Comparison of ENCODE assay signal across 8 mouse cellular contexts in the genomic region with DNA sequence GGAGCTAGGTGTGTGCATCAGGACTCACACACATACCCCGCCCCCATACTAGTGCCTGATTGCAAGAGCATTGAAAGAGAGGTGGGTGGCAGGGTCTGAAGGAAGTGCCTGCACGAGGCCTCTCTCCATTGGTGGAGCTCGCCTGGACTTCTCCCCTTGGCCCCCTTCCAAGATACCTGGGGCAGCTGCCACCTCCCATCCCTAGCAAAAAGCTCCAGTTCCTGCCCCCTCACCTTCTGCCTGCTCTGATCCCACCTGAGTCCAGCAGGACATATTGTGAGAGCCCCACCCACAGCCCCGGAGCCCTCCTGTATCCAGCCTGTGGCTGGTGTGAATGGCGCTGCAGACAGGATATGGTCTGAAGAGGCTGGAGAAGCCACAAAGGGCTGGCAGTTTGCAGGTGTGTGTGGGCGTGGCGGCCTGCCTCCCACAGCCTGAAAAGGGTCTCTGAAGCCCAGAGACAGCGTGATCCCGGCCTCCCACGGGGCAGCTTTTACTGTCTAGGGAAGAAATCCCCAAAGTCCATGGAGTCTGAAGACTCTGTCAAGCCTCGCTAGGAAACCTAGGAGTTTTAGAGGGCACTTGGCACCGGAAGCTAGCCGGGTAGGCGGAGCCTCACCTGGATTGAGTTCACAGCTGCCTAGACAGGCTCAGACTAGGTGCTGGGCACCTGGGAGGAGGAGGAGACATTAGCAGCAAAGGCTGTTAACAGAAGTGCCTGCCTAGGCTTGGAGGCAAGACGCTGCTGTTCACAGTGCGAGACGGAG. TPM values are rescaled to one million over a fixed set of nuclear protein-coding genes. Genes with fewer than 3 reads are reported as not detected.
DNase-seq lines count a peak whose midpoint lies in the region; ATAC-seq and TF ChIP-seq lines count a peak whose summit lies in the region.

No protein-coding gene starts in this region.

- WGBS in hindbrain, embryonic 14.5 days = 22% methylated on average over 17 of the region's 17 CpGs
- 23% methylated on average over 17 of the region's 17 CpGs for WGBS in liver, embryonic 11.5 days

- peak overlapping the region; percentile 35 for H3K4me2 ChIP-seq in hindbrain, embryonic 14.5 days (replicated peaks)
- peak overlapping the region; percentile 55 for H3K4me2 ChIP-seq in liver, embryonic 11.5 days

- H3K36me3 ChIP-seq in testis, adult 2 months (ENCODE audit: control insufficient read depth, insufficient read depth, low read length) = no peaks in the 10 kb centered on the region
- no peaks in the 10 kb centered on the region for H3K36me3 ChIP-seq in hindbrain, embryonic 14.5 days (replicated peaks; ENCODE audit: control insufficient read depth, insufficient read depth)
- H3K36me3 ChIP-seq in liver, embryonic 11.5 days (ENCODE audit: control insufficient read depth, insufficient read depth, low read length) = no peaks in the 10 kb centered on the region

- no peak for TF ChIP-seq CTCF in testis, adult 2 months (IDR thresholded peaks at IDR 0.05; ENCODE audit: control insufficient read depth, insufficient read depth, insufficient replicate concordance, low read depth, low read length)

- DNase-seq in testis, postnatal 10 days (ENCODE audit: low spot score) = no peak
- no peak for DNase-seq in hindbrain, embryonic 14.5 days (ENCODE audit: low spot score)
- DNase-seq in liver, embryonic 11.5 days (ENCODE audit: low spot score) = no peak
- DNase-seq in naive thymus-derived CD4-positive, alpha-beta T cell, adult 2 months (ENCODE audit: low read depth) = peak; percentile 56
- DNase-seq in MN1 (ENCODE audit: low spot score) = no peak
- DNase-seq in right cerebral cortex, postnatal 36 days (ENCODE audit: low spot score in 2 of 2) = no peak

- no peak for ATAC-seq in hindbrain, embryonic 14.5 days (ENCODE audit: low FRiP score)
- ATAC-seq in liver, embryonic 11.5 days (replicated peaks; ENCODE audit: low FRiP score) = no peak
- no peak for ATAC-seq in monocyte, adult 5-6 weeks (replicated peaks; ENCODE audit: insufficient number of reproducible peaks, low FRiP score, low TSS enrichment, poor library complexity, severe bottlenecking)

- no peak overlapping the region for H3K27ac ChIP-seq in testis, adult 2 months (ENCODE audit: control insufficient read depth, insufficient read depth, low read depth, low read length)
- H3K27ac ChIP-seq in hindbrain, embryonic 14.5 days = peak overlapping the region; percentile 26; the same call in 1 of the 2 replicates
- no peak overlapping the region for H3K27ac ChIP-seq in liver, embryonic 11.5 days (ENCODE audit: low read depth, low read length)

- H3K4me3 ChIP-seq in testis, adult 2 months (ENCODE audit: control insufficient read depth, low read depth, low read length) = peak overlapping the region; percentile 2
- peak overlapping the region; percentile 6; the same call in 1 of the 2 replicates for H3K4me3 ChIP-seq in hindbrain, embryonic 14.5 days (replicated peaks; ENCODE audit: low read length)
- peak overlapping the region; percentile 40 for H3K4me3 ChIP-seq in liver, embryonic 11.5 days (ENCODE audit: low read depth, low read length)

- H3K27me3 ChIP-seq in testis, adult 2 months (ENCODE audit: control insufficient read depth, insufficient read depth, low read length) = no peaks in the 10 kb centered on the region
- no peaks in the 10 kb centered on the region for H3K27me3 ChIP-seq in hindbrain, embryonic 14.5 days (ENCODE audit: control insufficient read depth, insufficient read depth, low read length)
- H3K27me3 ChIP-seq in liver, embryonic 11.5 days (replicated peaks; ENCODE audit: control insufficient read depth, insufficient read depth, low read length) = peaks cover 3% of the 10 kb centered on the region; the same call in 1 of the 2 replicates

- TF ChIP-seq POLR2A in testis, adult 2 months (IDR thresholded peaks at IDR 0.05; ENCODE audit: control insufficient read depth, low read depth, low read length) = no peak

- no peaks in the 10 kb centered on the region for H3K9me3 ChIP-seq in hindbrain, embryonic 14.5 days (ENCODE audit: control insufficient read depth, low read length)
- H3K9me3 ChIP-seq in liver, embryonic 11.5 days (ENCODE audit: control insufficient read depth, low read length) = no peaks in the 10 kb centered on the region

- peaks cover 5% of the 10 kb centered on the region for H3K4me1 ChIP-seq in testis, adult 2 months (ENCODE audit: control insufficient read depth, insufficient read depth, low read length)
- H3K4me1 ChIP-seq in hindbrain, embryonic 14.5 days (replicated peaks; ENCODE audit: control insufficient read depth, insufficient read depth, low read length) = peaks cover 32% of the 10 kb centered on the region
- peaks cover 57% of the 10 kb centered on the region for H3K4me1 ChIP-seq in liver, embryonic 11.5 days (replicated peaks; ENCODE audit: control insufficient read depth, insufficient read depth, low read length)

- peak overlapping the region; percentile 31 for H3K9ac ChIP-seq in hindbrain, embryonic 14.5 days
- peak overlapping the region; percentile 48 for H3K9ac ChIP-seq in liver, embryonic 11.5 days (ENCODE audit: low read depth, low read length)

RNA-seq across cellular contexts. Expression of gene Adgrg1, which starts 2.3 kb away (rescaled TPM):
- polyA plus RNA-seq in testis, adult 2 months (2012; rRNA removed) = 44.0 and 62.3 TPM in 2 replicates
- 115 and 123 TPM in 2 replicates for polyA plus RNA-seq in hindbrain, embryonic 14.5 days (2014; fragmentation: Nextera tagmentation; extraction: Ambion mirVana)
- 125 and 137 TPM in 2 replicates for polyA plus RNA-seq in liver, embryonic 11.5 days (2014; fragmentation: Nextera tagmentation; extraction: Ambion mirVana)
- 2.2 to 16.6 TPM (median 4.6 TPM) in 3 replicates for total RNA-seq in monocyte, adult 5-6 weeks (2017)

RNA-seq across cellular contexts. Expression of gene Adgrg3, which starts 40.7 kb away (rescaled TPM):
- polyA plus RNA-seq in testis, adult 2 months (2012; rRNA removed) = 0.31 and 0.49 TPM in 2 replicates
- polyA plus RNA-seq in hindbrain, embryonic 14.5 days (2014; fragmentation: Nextera tagmentation; extraction: Ambion mirVana) = 1.1 and 1.2 TPM in 2 replicates
- polyA plus RNA-seq in liver, embryonic 11.5 days (2014; fragmentation: Nextera tagmentation; extraction: Ambion mirVana) = 11.8 and 11.9 TPM in 2 replicates
- 2.9 to 15.5 TPM (median 10.1 TPM) in 3 replicates for total RNA-seq in monocyte, adult 5-6 weeks (2017)

RNA-seq across cellular contexts. Expression of gene Adgrg5, which starts 53.3 kb away (rescaled TPM):
- polyA plus RNA-seq in testis, adult 2 months (2012; rRNA removed) = 0.15 and 0.26 TPM in 2 replicates
- 0.23 and 0.27 TPM in 2 replicates for polyA plus RNA-seq in hindbrain, embryonic 14.5 days (2014; fragmentation: Nextera tagmentation; extraction: Ambion mirVana)
- 1.9 and 2.0 TPM in 2 replicates for polyA plus RNA-seq in liver, embryonic 11.5 days (2014; fragmentation: Nextera tagmentation; extraction: Ambion mirVana)
- total RNA-seq in monocyte, adult 5-6 weeks (2017) = 0.86 to 2.6 TPM (median 1.9 TPM) in 3 replicates

RNA-seq across cellular contexts. Expression of gene Ccdc102a, which starts 58.9 kb away (rescaled TPM):
- 0.59 and 2.1 TPM in 2 replicates for polyA plus RNA-seq in testis, adult 2 months (2012; rRNA removed)
- polyA plus RNA-seq in hindbrain, embryonic 14.5 days (2014; fragmentation: Nextera tagmentation; extraction: Ambion mirVana) = 7.1 and 9.0 TPM in 2 replicates
- polyA plus RNA-seq in liver, embryonic 11.5 days (2014; fragmentation: Nextera tagmentation; extraction: Ambion mirVana) = 16.4 and 17.6 TPM in 2 replicates
- total RNA-seq in monocyte, adult 5-6 weeks (2017) = 1.1 to 11.3 TPM (median 1.8 TPM) in 3 replicates
